8 mouse cellular contexts compared by ENCODE assay signal in genomic region chr8:107824640-107825039, GRCm38 (mm10).
DNase-seq lines count a peak whose midpoint lies in the region; ATAC-seq and TF ChIP-seq lines count a peak whose summit lies in the region.

No protein-coding gene starts in this region.

- no peaks in the 10 kb centered on the region for H3K36me3 ChIP-seq in intestine, postnatal 0 days (ENCODE audit: control insufficient read depth, insufficient read depth)

- 11% methylated on average over 14 of the region's 14 CpGs for WGBS in intestine, postnatal 0 days

- H3K27me3 ChIP-seq in intestine, postnatal 0 days (replicated peaks; ENCODE audit: control insufficient read depth, insufficient read depth, low read length), result no peaks in the 10 kb centered on the region

- no peak overlapping the region for H3K9ac ChIP-seq in intestine, postnatal 0 days (ENCODE audit: low read depth, low read length)

- peak overlapping the region; percentile 18; the same call in 1 of the 2 replicates for H3K4me2 ChIP-seq in intestine, postnatal 0 days (replicated peaks; ENCODE audit: low read depth)

- no peak overlapping the region for H3K4me3 ChIP-seq in intestine, postnatal 0 days (ENCODE audit: low read depth, low read length)

- no peaks in the 10 kb centered on the region for H3K4me1 ChIP-seq in intestine, postnatal 0 days (replicated peaks; ENCODE audit: control insufficient read depth, insufficient read depth, low read length)

- DNase-seq in frontal cortex, postnatal 14 days (ENCODE audit: low spot score in 2 of 2), result no peak
- peak; percentile 3 for DNase-seq in lung, postnatal 10 days
- no peak for DNase-seq in lung, postnatal 25 days (ENCODE audit: low spot score)
- DNase-seq in retina, postnatal 1 day, result peak; percentile 61
- DNase-seq in testis, postnatal 10 days (ENCODE audit: low spot score), result no peak
- no peak for DNase-seq in cerebellum, adult 18-20 months

- no peak overlapping the region for H3K27ac ChIP-seq in intestine, postnatal 0 days (ENCODE audit: low read depth, low read length)

- no peaks in the 10 kb centered on the region for H3K9me3 ChIP-seq in intestine, postnatal 0 days (ENCODE audit: control insufficient read depth)

- no peak for TF ChIP-seq CTCF in intestine, postnatal 0 days (IDR thresholded peaks at IDR 0.05; ENCODE audit: low read depth)

- peak; percentile 64; the same call in 1 of the 2 replicates for ATAC-seq in frontal cortex, adult (ENCODE audit: low TSS enrichment)
- no peak for ATAC-seq in intestine, postnatal 0 days

Comparison
In these comparisons a context has a peak if more than half of its experiments do, and no peak if none do; other contexts are left out.
1. DNase-seq: peak in lung, postnatal 10 days (single experiment) and retina, postnatal 1 day (single experiment); none in frontal cortex, postnatal 14 days (0 of 2), lung, postnatal 25 days (single experiment), testis, postnatal 10 days (single experiment) and cerebellum, adult 18-20 months (0 of 2).